Mouse (Mus musculus) liver, adult 2 months (tissue): ENCODE data around the gene Ccar1.

Source experiments
- CTCF ChIP-seq: fragments of 200-500 bp; IDR thresholded peaks from 2 replicates; pipeline ENCODE4 v1.5.1; 2011; ENCODE audit warnings: low read depth, low read length, control low read depth
- POLR2A ChIP-seq: fragments of 200-500 bp; IDR thresholded peaks from 2 replicates; pipeline ENCODE4 v1.6.1; 2011; ENCODE audit warnings: low read length, control low read depth; ENCODE audit not compliant: insufficient read depth; ENCODE audit errors: extremely low read depth

GRCm38 (mm10) chr10:62713457-62713856, 78.6 kb downstream of the Ccar1 start:
- TF ChIP-seq POLR2A (no peak), CTCF (no peak)
